Mouse (Mus musculus): ENCODE measurements around the gene Olfr315. TPM values are rescaled to one million over a fixed set of nuclear protein-coding genes. Genes with fewer than 3 reads are reported as not detected.
"Not testable (repeated sequence)": the region's sequence is repeated elsewhere in the genome, so short reads cannot be mapped to it uniquely, and the experiment has no call there.

Olfr315 gene
- polyA plus RNA-seq, 1 experiment from 2014 or later: not detected

- no peak overlapping the region for H3K4me2 ChIP-seq (ENCODE audit: low read depth, low read length)
- peak overlapping the region; percentile 77 for H3K27ac ChIP-seq (ENCODE audit: low read length)
- no peaks in the 10 kb centered on the region for H3K27me3 ChIP-seq (replicated peaks; ENCODE audit: control insufficient read depth, insufficient read depth, low read length)
- H3K4me1 ChIP-seq (ENCODE audit: control insufficient read depth, insufficient read depth, low read length): peaks cover 16% of the 10 kb centered on the region; the same call in 1 of the 2 replicates
- H3K9me3 ChIP-seq (ENCODE audit: control insufficient read depth, low read length): no peaks in the 10 kb centered on the region
- H3K9ac ChIP-seq (ENCODE audit: low read depth, low read length): no peak overlapping the region
- no peak overlapping the region for H3K4me3 ChIP-seq (ENCODE audit: low read length)
- no peaks in the 10 kb centered on the region for H3K36me3 ChIP-seq (ENCODE audit: control insufficient read depth, insufficient read depth, low read length)
- WGBS: 30% methylated on average over 2 of the region's 2 CpGs
- peak; percentile 83 for ATAC-seq
Observed at GRCm38 (mm10) chr11:58804393-58804792, 31.4 kb downstream of the Olfr315 start.

GRCm38 (mm10) chr11:58812001-58812400 is 39.0 kb downstream of the Olfr315 start:
- H3K4me3 ChIP-seq (ENCODE audit: low read length): no peak overlapping the region
- ATAC-seq: no peak
- no peaks in the 10 kb centered on the region for H3K36me3 ChIP-seq (ENCODE audit: control insufficient read depth, insufficient read depth, low read length)
- 8% methylated on average over 1 of the region's 1 CpGs for WGBS
- no peak overlapping the region for H3K4me2 ChIP-seq (ENCODE audit: low read depth, low read length)
- H3K4me1 ChIP-seq (ENCODE audit: control insufficient read depth, insufficient read depth, low read length): no peaks in the 10 kb centered on the region
- no peaks in the 10 kb centered on the region for H3K9me3 ChIP-seq (ENCODE audit: control insufficient read depth, low read length)
- H3K27ac ChIP-seq (ENCODE audit: low read length): no peak overlapping the region
- no peak overlapping the region for H3K9ac ChIP-seq (ENCODE audit: low read depth, low read length)
- H3K27me3 ChIP-seq (replicated peaks; ENCODE audit: control insufficient read depth, insufficient read depth, low read length): no peaks in the 10 kb centered on the region

- not testable (repeated sequence) for ATAC-seq; H3K9ac ChIP-seq (ENCODE audit: low read depth, low read length); H3K4me1 ChIP-seq (ENCODE audit: control insufficient read depth, insufficient read depth, low read length); H3K9me3 ChIP-seq (ENCODE audit: control insufficient read depth, low read length); H3K27me3 ChIP-seq (replicated peaks; ENCODE audit: control insufficient read depth, insufficient read depth, low read length); H3K36me3 ChIP-seq (ENCODE audit: control insufficient read depth, insufficient read depth, low read length); H3K4me3 ChIP-seq (ENCODE audit: low read length); H3K4me2 ChIP-seq (ENCODE audit: low read depth, low read length); H3K27ac ChIP-seq (ENCODE audit: low read length)
- WGBS: 46% methylated on average over 1 of the region's 1 CpGs
Observed at GRCm38 (mm10) chr11:58814700-58815099, 41.7 kb downstream of the Olfr315 start, which contains the start of gene Olfr313. TSS of gene Olfr313 (plus strand) at chr11:58815000.

- Histone ChIP-seq H3K27me3 (replicated peaks; ENCODE audit: control insufficient read depth, insufficient read depth, low read length) (no peaks in the 10 kb centered on the region), H3K4me2 (ENCODE audit: low read depth, low read length) (no peak overlapping the region), H3K36me3 (ENCODE audit: control insufficient read depth, insufficient read depth, low read length) (no peaks in the 10 kb centered on the region), H3K9me3 (ENCODE audit: control insufficient read depth, low read length) (no peaks in the 10 kb centered on the region), H3K9ac (ENCODE audit: low read depth, low read length) (no peak overlapping the region), H3K27ac (ENCODE audit: low read length) (no peak overlapping the region), H3K4me1 (ENCODE audit: control insufficient read depth, insufficient read depth, low read length) (no peaks in the 10 kb centered on the region), H3K4me3 (ENCODE audit: low read length) (no peak overlapping the region)
- no peak for ATAC-seq
- 88% methylated on average over 1 of the region's 1 CpGs for WGBS
Observed at GRCm38 (mm10) chr11:58815676-58816075, 42.7 kb downstream of the Olfr315 start.

GRCm38 (mm10) chr11:58828937-58829336 is 55.9 kb downstream of the Olfr315 start, which contains the start of gene Olfr312:
TSS of gene Olfr312 (plus strand) at chr11:58829237.
- H3K36me3 ChIP-seq (ENCODE audit: control insufficient read depth, insufficient read depth, low read length); H3K4me2 ChIP-seq (ENCODE audit: low read depth, low read length); H3K27me3 ChIP-seq (replicated peaks; ENCODE audit: control insufficient read depth, insufficient read depth, low read length); ATAC-seq; H3K9me3 ChIP-seq (ENCODE audit: control insufficient read depth, low read length); H3K4me1 ChIP-seq (ENCODE audit: control insufficient read depth, insufficient read depth, low read length); H3K9ac ChIP-seq (ENCODE audit: low read depth, low read length); H3K4me3 ChIP-seq (ENCODE audit: low read length); H3K27ac ChIP-seq (ENCODE audit: low read length): not testable (repeated sequence)

GRCm38 (mm10) chr11:58829764-58830163 is 56.8 kb downstream of the Olfr315 start:
- H3K4me3 ChIP-seq (ENCODE audit: low read length): no peak overlapping the region
- no peak overlapping the region for H3K27ac ChIP-seq (ENCODE audit: low read length)
- H3K9me3 ChIP-seq (ENCODE audit: control insufficient read depth, low read length): no peaks in the 10 kb centered on the region
- no peak overlapping the region for H3K9ac ChIP-seq (ENCODE audit: low read depth, low read length)
- H3K4me2 ChIP-seq (ENCODE audit: low read depth, low read length): no peak overlapping the region
- no peaks in the 10 kb centered on the region for H3K36me3 ChIP-seq (ENCODE audit: control insufficient read depth, insufficient read depth, low read length)
- H3K4me1 ChIP-seq (ENCODE audit: control insufficient read depth, insufficient read depth, low read length): no peaks in the 10 kb centered on the region
- H3K27me3 ChIP-seq (replicated peaks; ENCODE audit: control insufficient read depth, insufficient read depth, low read length): no peaks in the 10 kb centered on the region
- WGBS: 80% methylated on average over 3 of the region's 3 CpGs
- no peak for ATAC-seq

Other genes starting within 250 kb of the Olfr315 start
- gene Olfr330, start 238.4 kb upstream of the Olfr315 start, polyA plus RNA-seq (2015; fragmentation: Nextera tagmentation; extraction: Ambion mirVana): not detected in 2 replicates
- not detected in 2 replicates for gene Olfr329-ps, start 226.8 kb upstream of the Olfr315 start, polyA plus RNA-seq (2015; fragmentation: Nextera tagmentation; extraction: Ambion mirVana)
- gene Olfr328, start 217.6 kb upstream of the Olfr315 start, polyA plus RNA-seq (2015; fragmentation: Nextera tagmentation; extraction: Ambion mirVana): 0.06 TPM in 1 of 2 replicates, not detected in the other
- gene Olfr224, start 202.6 kb upstream of the Olfr315 start, polyA plus RNA-seq (2015; fragmentation: Nextera tagmentation; extraction: Ambion mirVana): not detected in 2 replicates
- not detected in 2 replicates for gene Olfr325, start 195.5 kb upstream of the Olfr315 start, polyA plus RNA-seq (2015; fragmentation: Nextera tagmentation; extraction: Ambion mirVana)
- gene Olfr324, start 178.1 kb upstream of the Olfr315 start, polyA plus RNA-seq (2015; fragmentation: Nextera tagmentation; extraction: Ambion mirVana): not detected in 2 replicates
- gene 2210407C18Rik, start 157.1 kb upstream of the Olfr315 start, polyA plus RNA-seq (2015; fragmentation: Nextera tagmentation; extraction: Ambion mirVana): 0.51 TPM in 1 of 2 replicates, not detected in the other
- gene Olfr323, start 142.7 kb upstream of the Olfr315 start, polyA plus RNA-seq (2015; fragmentation: Nextera tagmentation; extraction: Ambion mirVana): not detected in 2 replicates
- gene Trim58, start 132.7 kb upstream of the Olfr315 start, polyA plus RNA-seq (2015; fragmentation: Nextera tagmentation; extraction: Ambion mirVana): 0.12 and 0.27 TPM in 2 replicates
- gene Olfr322, start 114.4 kb upstream of the Olfr315 start, polyA plus RNA-seq (2015; fragmentation: Nextera tagmentation; extraction: Ambion mirVana): not detected in 2 replicates
- gene Olfr320, start 92.1 kb upstream of the Olfr315 start, polyA plus RNA-seq (2015; fragmentation: Nextera tagmentation; extraction: Ambion mirVana): not detected in 2 replicates
- gene Olfr319, start 74.0 kb upstream of the Olfr315 start, polyA plus RNA-seq (2015; fragmentation: Nextera tagmentation; extraction: Ambion mirVana): not detected in 2 replicates
- gene Olfr318, start 49.2 kb upstream of the Olfr315 start, polyA plus RNA-seq (2015; fragmentation: Nextera tagmentation; extraction: Ambion mirVana): not detected in 2 replicates
- gene Olfr317, start 34.0 kb upstream of the Olfr315 start, polyA plus RNA-seq (2015; fragmentation: Nextera tagmentation; extraction: Ambion mirVana): not detected in 2 replicates
- gene Olfr316, start 20.5 kb upstream of the Olfr315 start, polyA plus RNA-seq (2015; fragmentation: Nextera tagmentation; extraction: Ambion mirVana): not detected in 2 replicates
- gene Olfr314, start 9.8 kb downstream of the Olfr315 start, polyA plus RNA-seq (2015; fragmentation: Nextera tagmentation; extraction: Ambion mirVana): not detected in 2 replicates
- 8.5 and 10.4 TPM in 2 replicates for gene Fam183b, start 28.8 kb downstream of the Olfr315 start, polyA plus RNA-seq (2015; fragmentation: Nextera tagmentation; extraction: Ambion mirVana)
- gene Olfr313, start 41.8 kb downstream of the Olfr315 start, polyA plus RNA-seq (2015; fragmentation: Nextera tagmentation; extraction: Ambion mirVana): not detected in 2 replicates
- not detected in 2 replicates for gene Olfr312, start 56.0 kb downstream of the Olfr315 start, polyA plus RNA-seq (2015; fragmentation: Nextera tagmentation; extraction: Ambion mirVana)
- not detected in 2 replicates for gene Olfr311, start 66.1 kb downstream of the Olfr315 start, polyA plus RNA-seq (2015; fragmentation: Nextera tagmentation; extraction: Ambion mirVana)
- 5.2 and 5.6 TPM in 2 replicates for gene Gm12258, start 74.0 kb downstream of the Olfr315 start, polyA plus RNA-seq (2015; fragmentation: Nextera tagmentation; extraction: Ambion mirVana)
- 5.2 and 5.3 TPM in 2 replicates for gene 2810021J22Rik, start 94.0 kb downstream of the Olfr315 start, polyA plus RNA-seq (2015; fragmentation: Nextera tagmentation; extraction: Ambion mirVana)
- 3.5 and 3.9 TPM in 2 replicates for gene Zfp39, start 131.0 kb downstream of the Olfr315 start, polyA plus RNA-seq (2015; fragmentation: Nextera tagmentation; extraction: Ambion mirVana)
- gene Btnl10, start 144.7 kb downstream of the Olfr315 start, polyA plus RNA-seq (2015; fragmentation: Nextera tagmentation; extraction: Ambion mirVana): 0.16 and 0.40 TPM in 2 replicates
- 131 and 138 TPM in 2 replicates for gene Rnf187, start 165.7 kb downstream of the Olfr315 start, polyA plus RNA-seq (2015; fragmentation: Nextera tagmentation; extraction: Ambion mirVana)
- gene Hist3h2ba, start 175.7 kb downstream of the Olfr315 start, polyA plus RNA-seq (2015; fragmentation: Nextera tagmentation; extraction: Ambion mirVana): 34.7 and 40.9 TPM in 2 replicates
- gene Hist3h2a, start 181.5 kb downstream of the Olfr315 start, polyA plus RNA-seq (2015; fragmentation: Nextera tagmentation; extraction: Ambion mirVana): 28.5 and 31.6 TPM in 2 replicates
- gene Trim17, start 181.5 kb downstream of the Olfr315 start, polyA plus RNA-seq (2015; fragmentation: Nextera tagmentation; extraction: Ambion mirVana): 0.15 and 0.35 TPM in 2 replicates
- 17.0 and 17.5 TPM in 2 replicates for gene Trim11, start 204.9 kb downstream of the Olfr315 start, polyA plus RNA-seq (2015; fragmentation: Nextera tagmentation; extraction: Ambion mirVana)